Mouse (Mus musculus): ENCODE results near the gene St6galnac3.

St6galnac3 gene

DNA sequence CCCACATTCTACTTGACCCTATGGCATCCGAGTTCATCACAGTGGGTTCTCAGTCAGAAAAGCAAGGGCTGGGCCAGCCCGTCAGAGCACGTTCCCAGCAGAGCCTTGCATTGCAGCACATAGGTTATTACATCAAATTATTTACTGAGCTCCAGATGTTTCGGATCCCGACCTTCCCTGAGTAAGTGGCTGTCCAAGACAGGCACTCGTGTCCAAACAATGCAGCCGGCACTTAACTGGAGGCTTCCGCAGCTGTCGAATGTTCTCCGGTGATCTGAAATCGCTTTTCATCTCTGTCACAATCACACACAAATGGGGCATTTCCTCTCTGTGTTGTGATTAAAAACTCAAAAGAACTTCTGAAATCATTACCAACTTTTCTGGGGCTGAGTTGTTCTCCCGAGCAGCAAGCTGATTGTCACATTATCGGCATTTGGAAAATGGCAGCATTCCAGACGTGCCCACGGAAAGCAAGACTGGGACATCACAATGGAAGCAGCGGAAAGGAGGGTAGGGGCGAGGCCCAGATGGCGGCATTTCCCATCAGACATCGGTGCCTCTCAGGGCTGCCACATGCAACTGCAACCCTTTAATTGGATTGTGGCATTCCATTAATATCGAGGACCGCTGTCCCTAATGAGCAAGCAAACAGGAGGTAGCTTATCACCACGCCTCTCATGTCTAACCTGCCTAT, 428.5 kb downstream of the St6galnac3 start:
- no peak for DNase-seq (ENCODE audit: extremely low read depth, low read depth, low spot score)

- DNase-seq (ENCODE audit: extremely low read depth, low read depth, low spot score), result no peak
Observed at GRCm38 (mm10) chr3:153292853-153293252, 432.1 kb downstream of the St6galnac3 start.

DNA sequence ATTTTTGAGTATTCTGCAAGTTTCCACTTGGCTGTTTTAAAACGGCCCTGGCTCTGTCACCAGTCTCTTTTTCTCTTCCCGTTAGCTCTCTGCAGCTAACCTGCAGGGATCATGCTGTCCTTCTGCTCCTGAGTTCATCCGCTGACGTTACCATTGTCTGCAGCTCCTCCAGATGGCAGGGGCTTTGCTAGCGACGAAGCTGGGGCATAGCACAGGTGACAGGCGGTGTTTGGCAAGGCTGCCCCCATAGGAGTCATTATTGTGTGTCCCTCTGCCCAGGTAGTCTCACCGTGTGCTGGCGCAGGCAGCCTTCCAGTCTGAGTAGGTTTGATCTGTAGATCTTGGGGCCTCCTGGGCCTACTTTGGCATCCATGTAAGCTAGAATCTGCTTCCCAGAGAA, 432.6 kb downstream of the St6galnac3 start:
- no peak for DNase-seq (ENCODE audit: extremely low read depth, low read depth, low spot score)

GRCm38 (mm10) chr3:153291406-153292045, 433.4 kb downstream of the St6galnac3 start:
- no peak for DNase-seq (ENCODE audit: extremely low read depth, low read depth, low spot score)

- DNase-seq (ENCODE audit: extremely low read depth, low read depth, low spot score), result no peak
Observed at GRCm38 (mm10) chr3:153289971-153290370, 435.0 kb downstream of the St6galnac3 start.

- DNase-seq (ENCODE audit: extremely low read depth, low read depth, low spot score), result no peak
Observed at GRCm38 (mm10) chr3:153287564-153287963, 437.4 kb downstream of the St6galnac3 start.

DNA sequence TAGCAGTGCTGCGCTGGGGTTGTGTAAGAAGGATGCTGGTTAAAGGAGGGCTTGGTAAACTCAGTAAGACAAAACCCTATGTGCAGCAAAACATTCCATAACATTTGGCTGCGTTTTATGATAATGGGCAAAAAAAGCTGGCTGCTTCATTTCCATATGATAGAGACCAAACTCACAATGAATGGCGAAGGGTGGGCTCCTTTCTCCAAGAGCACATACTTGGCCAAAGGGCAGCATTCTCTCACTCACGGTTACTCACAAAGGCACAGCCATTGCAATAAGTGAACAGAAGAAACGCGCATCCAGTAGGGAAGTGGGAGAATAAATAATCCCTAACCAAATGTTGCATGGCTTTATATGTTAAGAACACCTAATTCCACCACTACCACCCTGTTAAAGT, 437.9 kb downstream of the St6galnac3 start:
- no peak for DNase-seq (ENCODE audit: extremely low read depth, low read depth, low spot score)

DNA sequence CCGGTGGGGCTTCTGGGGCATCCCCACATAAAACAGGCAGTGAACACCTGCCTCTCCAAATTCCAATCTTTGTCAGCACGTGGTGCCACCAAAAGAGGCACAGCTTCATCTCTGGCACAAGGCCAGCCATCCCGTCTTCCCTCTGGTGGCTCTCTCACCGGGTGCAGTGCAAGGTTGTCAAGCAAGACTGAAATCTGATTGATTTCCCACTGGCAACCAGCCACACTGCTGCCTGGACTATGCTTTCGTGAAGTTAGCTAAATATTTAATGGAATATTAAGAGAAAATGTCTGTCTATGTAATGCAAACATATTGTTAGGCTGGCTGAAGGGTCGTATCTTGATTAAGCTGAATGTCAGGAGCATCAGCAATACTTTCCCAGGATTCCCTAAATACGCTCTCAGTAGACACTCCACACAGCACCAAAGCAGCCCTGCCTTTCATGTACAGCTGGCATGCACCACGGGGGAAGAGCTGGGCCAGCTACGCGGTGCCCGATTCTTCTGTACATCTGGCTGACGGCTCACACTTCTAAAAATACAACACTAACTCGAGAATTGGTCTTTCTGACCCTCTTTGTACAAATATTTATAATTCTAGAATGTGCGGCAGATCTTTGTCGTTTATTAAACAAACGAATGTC, 442.7 kb downstream of the St6galnac3 start:
- no peak for DNase-seq (ENCODE audit: extremely low read depth, low read depth, low spot score)

GRCm38 (mm10) chr3:153278249-153278648, 446.7 kb downstream of the St6galnac3 start:
- no peak for DNase-seq (ENCODE audit: extremely low read depth, low read depth, low spot score)

- no peak for DNase-seq (ENCODE audit: extremely low read depth, low read depth, low spot score)
Observed at GRCm38 (mm10) chr3:153277389-153277999, 447.5 kb downstream of the St6galnac3 start.

GRCm38 (mm10) chr3:153276830-153277388, 448.1 kb downstream of the St6galnac3 start:
- DNase-seq (ENCODE audit: extremely low read depth, low read depth, low spot score), result no peak

DNA sequence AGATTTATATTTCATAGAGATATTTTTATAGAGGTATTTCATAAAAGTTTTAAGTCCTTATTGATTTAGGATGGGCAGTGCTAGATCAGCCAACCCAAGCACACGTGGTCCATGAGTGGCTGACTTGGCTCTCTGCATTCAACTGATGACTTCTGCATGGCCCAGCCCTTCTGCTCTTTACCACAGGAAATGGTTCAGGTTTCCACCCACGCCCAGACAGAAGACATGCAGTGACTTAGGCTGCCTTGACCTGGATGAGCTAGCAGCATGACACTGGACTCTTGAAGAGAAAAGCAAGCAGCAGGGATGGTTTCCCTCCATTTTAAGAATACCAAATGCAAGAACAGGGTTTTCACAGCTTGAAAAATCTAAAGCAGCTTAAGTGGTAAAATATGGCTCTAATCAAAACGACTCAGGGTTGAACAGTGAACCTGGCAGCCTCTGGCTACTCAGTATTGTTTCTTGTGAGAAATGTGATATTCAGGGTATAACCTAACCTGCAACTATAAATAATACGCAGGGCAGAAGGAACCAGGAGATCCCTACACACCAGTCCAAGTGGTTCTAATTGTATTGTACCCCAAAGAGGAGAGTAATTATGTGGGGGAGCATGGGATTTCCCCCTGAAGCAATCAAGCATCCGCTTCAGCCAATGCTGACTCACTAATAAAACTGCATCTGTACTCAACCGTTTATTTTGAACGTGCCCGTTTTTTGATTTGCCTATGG, 448.7 kb downstream of the St6galnac3 start:
- no peak for DNase-seq (ENCODE audit: extremely low read depth, low read depth, low spot score)

DNA sequence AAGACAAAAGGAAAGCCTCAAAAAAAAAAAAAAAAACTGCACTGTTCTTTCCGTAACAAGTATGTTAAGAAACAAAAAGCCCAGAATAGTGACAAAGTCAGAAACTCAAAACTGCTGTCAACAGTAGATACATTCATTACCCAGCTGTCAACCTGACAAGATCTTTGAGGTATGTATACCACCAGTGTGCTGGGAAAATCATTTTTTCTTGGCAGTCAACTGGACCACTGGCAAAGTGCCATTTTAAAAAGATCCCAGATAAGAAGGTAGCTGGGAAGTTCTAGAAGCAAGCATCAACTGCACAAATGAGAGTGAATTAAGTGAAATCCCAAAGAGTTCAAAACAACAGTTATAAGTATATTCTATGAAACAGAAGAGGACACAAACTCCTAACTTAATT, 452.7 kb downstream of the St6galnac3 start:
- DNase-seq (ENCODE audit: extremely low read depth, low read depth, low spot score), result no peak

GRCm38 (mm10) chr3:153267397-153267796, 457.6 kb downstream of the St6galnac3 start:
- DNase-seq (ENCODE audit: extremely low read depth, low read depth, low spot score), result no peak

- no peak for DNase-seq (ENCODE audit: extremely low read depth, low read depth, low spot score)
Observed at GRCm38 (mm10) chr3:153261985-153262384, 463.0 kb downstream of the St6galnac3 start.

GRCm38 (mm10) chr3:153260225-153260933, 464.6 kb downstream of the St6galnac3 start:
- no peak for DNase-seq (ENCODE audit: extremely low read depth, low read depth, low spot score)

DNA sequence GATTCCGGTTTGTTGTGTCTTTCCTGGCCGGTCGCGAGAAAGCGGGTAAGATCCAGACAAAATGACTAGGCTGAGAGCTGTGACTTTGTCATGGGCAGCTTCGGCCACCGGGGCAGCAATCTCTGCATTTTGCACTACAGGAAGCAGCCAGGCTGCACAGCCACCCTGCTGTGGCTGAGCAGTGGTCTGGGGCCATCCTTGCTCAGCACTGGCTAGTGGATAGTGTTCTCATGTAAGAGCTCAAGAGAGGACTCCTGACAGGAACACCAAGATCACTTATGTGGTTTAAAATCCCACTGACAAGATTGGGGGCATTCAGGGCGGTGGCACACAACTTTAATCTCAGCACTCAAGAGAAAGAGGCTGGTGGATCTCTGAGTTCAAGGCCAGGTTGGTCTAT, 469.1 kb downstream of the St6galnac3 start:
- DNase-seq (ENCODE audit: extremely low read depth, low read depth, low spot score), result no peak

DNA sequence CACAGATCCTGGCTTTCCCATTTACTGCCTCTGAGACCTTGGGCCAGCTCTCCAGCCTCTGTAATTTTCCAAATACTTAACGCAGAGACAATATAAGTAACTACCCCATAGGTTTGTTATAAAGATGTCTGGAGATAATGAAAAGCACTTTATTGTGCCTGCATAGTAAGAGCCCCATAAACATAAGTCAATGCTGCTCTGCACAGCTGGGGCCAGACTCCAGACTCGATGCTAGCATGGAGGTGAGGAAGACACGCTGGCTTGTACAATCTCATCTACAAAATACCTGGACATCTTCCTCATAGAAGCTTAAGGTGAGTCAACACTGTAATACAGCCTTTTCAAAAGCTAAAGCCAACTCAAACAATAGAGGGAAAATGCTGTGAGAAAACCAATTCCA, 473.3 kb downstream of the St6galnac3 start:
- no peak for DNase-seq (ENCODE audit: extremely low read depth, low read depth, low spot score)

DNA sequence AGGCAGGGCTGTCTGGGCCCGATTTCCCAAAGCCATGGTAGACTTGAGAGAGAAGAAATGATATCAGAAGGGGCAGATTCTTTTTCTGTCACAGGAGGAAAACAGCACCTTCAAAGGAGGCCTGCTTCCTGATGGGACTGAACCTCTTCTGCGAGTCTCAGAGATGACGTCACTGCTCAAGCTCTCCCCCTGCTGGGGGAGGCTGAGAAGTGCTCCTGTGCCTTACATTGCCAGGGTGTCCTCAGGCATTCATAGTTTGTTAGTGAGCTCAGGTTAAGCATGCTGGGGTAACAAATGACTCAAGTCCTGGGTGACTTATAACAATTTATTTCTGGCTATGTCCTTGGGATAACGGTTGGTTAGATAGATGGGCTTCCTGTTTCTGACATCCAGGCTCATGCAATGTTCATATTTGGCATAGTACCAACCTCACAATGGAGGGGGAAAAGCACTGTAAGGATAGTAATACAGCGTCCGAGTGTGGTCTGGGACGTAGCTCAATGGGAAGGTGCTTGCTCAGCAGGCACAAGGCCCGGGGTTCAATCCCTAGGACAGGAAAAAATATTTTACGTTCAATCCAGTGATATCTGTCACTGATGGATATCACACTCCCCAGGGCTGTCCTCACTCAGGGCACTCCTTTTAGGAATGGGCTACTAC, 474.2 kb downstream of the St6galnac3 start:
- no peak for DNase-seq (ENCODE audit: extremely low read depth, low read depth, low spot score)

GRCm38 (mm10) chr3:153248866-153249265, 476.1 kb downstream of the St6galnac3 start:
- no peak for DNase-seq (ENCODE audit: extremely low read depth, low read depth, low spot score)
